Mouse (Mus musculus): Measurements from ENCODE around the gene Tgds. TPM values are rescaled to one million over a fixed set of nuclear protein-coding genes. Genes with fewer than 3 reads are reported as not detected.
A peak's percentile ranks its signal among the peaks of the same experiment; 100 is the strongest.
"Not testable (repeated sequence)": the region's sequence is repeated elsewhere in the genome, so short reads cannot be mapped to it uniquely, and the experiment has no call there.

Tgds gene
- polyA plus RNA-seq, 1 experiment: 5.8 TPM

- no peak for TF ChIP-seq CTCF (IDR thresholded peaks at IDR 0.05; ENCODE audit: insufficient read depth, low read length)
- TF ChIP-seq POLR2A (IDR thresholded peaks at IDR 0.05; ENCODE audit: borderline replicate concordance, extremely low read depth, low read depth, low read length): no peak
- under 1% methylated on average over 13 of the region's 13 CpGs for WGBS
- peaks cover 9% of the 10 kb centered on the region for H3K4me1 ChIP-seq (ENCODE audit: control insufficient read depth, insufficient read depth, low read length)
- H3K4me3 ChIP-seq (replicated peaks; ENCODE audit: extremely low read depth, low read depth, low read length): peak overlapping the region; percentile 75
- DNase-seq: no peak
Observed at GRCm38 (mm10) chr14:118137487-118137886, 4.9 kb upstream of the Tgds start.

DNA sequence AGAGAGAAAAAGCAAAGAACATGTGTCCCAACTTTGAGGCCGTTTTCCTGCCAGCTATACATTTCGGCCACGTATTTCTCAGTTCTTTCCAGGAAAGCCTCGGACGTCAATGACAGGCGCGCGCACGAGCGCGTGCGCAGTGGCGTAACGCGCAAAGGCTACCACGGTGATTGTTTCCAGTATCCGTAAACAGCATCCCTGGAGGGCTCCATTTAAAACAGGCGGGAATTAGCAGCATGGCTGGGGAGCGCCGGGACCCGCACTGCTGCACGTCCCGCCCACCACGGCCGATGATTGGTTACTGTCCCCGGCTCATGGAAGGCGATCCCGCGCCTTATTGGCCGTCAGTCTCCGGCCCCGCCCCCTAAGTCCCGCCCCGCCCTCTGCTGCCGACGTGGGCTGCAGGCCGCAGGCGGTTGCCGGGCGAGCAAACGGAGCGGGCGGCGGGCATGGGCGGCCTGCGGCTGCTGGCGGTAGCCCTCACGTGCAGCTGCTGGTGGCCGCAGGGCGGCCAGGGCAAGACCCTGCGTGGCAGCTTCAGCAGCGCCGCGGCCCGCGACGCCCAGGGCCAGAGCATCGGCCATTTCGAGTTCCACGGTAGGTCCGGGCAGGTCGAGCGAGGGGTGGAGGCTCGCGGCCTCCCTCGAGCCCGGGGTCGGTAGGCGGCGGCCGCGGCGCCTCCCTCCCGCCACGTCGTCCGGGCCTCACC lies 4.3 kb upstream of the Tgds start, which contains the start of gene Gpr180:
Gene Gpr180 (plus strand): TSS at position 415 of the 709 bp plus-strand sequence.
- under 1% methylated on average over 76 of the region's 77 CpGs for WGBS
- Histone ChIP-seq H3K4me3 (replicated peaks; ENCODE audit: extremely low read depth, low read depth, low read length) (peak within 1 kb of the TSS; percentile 75), H3K4me1 (ENCODE audit: control insufficient read depth, insufficient read depth, low read length) (peaks cover 9% of the 10 kb centered on the region)
- peak; percentile 13; the same call in 1 of the 2 replicates for TF ChIP-seq POLR2A (IDR thresholded peaks at IDR 0.05; ENCODE audit: borderline replicate concordance, extremely low read depth, low read depth, low read length)
- no peak for TF ChIP-seq CTCF (IDR thresholded peaks at IDR 0.05; ENCODE audit: insufficient read depth, low read length)
- peak; percentile 95 for DNase-seq

DNA sequence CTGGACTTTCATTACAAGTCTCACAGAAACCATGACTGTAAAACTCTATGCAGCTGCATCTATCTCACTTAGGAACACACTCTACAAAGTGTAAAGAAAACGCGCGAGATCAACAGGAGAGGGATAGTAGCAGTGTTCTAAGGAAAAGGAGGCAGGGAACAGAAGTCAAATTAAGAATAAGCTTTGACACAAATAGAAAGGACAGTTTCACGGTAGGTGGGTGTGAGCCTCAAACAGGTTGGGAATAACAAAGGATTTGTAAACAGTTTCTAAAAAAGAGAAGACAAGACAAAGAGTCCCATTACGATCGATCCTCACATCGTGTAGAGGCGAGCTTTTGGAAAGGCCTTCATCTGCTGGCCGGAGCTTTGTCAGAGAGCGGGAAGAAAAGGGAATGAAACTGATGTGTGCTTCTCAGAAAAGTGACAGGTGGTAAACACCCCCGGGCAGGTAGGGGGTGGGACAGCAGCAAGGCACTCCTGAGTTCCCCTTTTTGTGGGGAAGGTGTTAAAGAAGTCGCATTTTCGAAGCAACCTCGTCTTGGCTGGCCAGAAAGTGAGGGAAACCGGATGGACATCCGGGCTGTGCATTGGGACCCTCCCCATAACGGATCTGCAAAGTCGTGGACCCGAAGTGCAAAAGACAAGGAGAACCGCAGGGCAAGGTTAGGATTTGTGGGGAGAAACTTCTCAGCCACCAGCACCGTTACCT lies 469 bp downstream of the Tgds start:
- 7% methylated on average over 21 of the region's 21 CpGs for WGBS
- no peak for TF ChIP-seq CTCF (IDR thresholded peaks at IDR 0.05; ENCODE audit: insufficient read depth, low read length)
- TF ChIP-seq POLR2A (IDR thresholded peaks at IDR 0.05; ENCODE audit: borderline replicate concordance, extremely low read depth, low read depth, low read length): no peak
- no peak for DNase-seq
- Histone ChIP-seq H3K4me1 (ENCODE audit: control insufficient read depth, insufficient read depth, low read length) (peaks cover 5% of the 10 kb centered on the region), H3K4me3 (replicated peaks; ENCODE audit: extremely low read depth, low read depth, low read length) (peak overlapping the region; percentile 96)

DNA sequence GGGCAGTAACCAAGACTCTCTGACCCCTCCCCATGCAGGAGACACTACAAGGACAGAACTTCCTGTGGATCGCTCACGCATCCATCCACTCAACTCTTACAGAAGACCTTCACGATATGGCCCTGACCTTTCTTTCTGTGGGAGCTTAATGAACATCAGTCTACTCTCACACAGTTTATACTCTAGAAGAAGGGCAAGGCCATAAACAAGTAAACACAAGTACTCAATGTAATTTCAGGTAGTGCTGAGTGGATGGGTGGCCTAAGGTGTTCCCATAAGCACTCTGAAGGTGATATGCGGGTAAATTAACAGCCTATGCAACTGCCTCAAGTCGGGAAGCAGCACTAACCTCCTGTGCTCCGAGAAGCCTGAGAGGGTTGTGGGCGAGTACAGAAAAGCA lies 1.1 kb downstream of the Tgds start:
- Histone ChIP-seq H3K4me1 (ENCODE audit: control insufficient read depth, insufficient read depth, low read length) (peaks cover 4% of the 10 kb centered on the region), H3K4me3 (replicated peaks; ENCODE audit: extremely low read depth, low read depth, low read length) (no peak overlapping the region)
- TF ChIP-seq CTCF (IDR thresholded peaks at IDR 0.05; ENCODE audit: insufficient read depth, low read length) (no peak), POLR2A (IDR thresholded peaks at IDR 0.05; ENCODE audit: borderline replicate concordance, extremely low read depth, low read depth, low read length) (no peak)
- no peak for DNase-seq
- 71% methylated on average over 7 of the region's 7 CpGs for WGBS

GRCm38 (mm10) chr14:118126301-118126700 lies 6.3 kb downstream of the Tgds start:
- Histone ChIP-seq H3K4me3 (replicated peaks; ENCODE audit: extremely low read depth, low read depth, low read length) (no peak overlapping the region), H3K4me1 (ENCODE audit: control insufficient read depth, insufficient read depth, low read length) (no peaks in the 10 kb centered on the region)
- TF ChIP-seq CTCF (IDR thresholded peaks at IDR 0.05; ENCODE audit: insufficient read depth, low read length) (no peak), POLR2A (IDR thresholded peaks at IDR 0.05; ENCODE audit: borderline replicate concordance, extremely low read depth, low read depth, low read length) (no peak)
- no peak for DNase-seq
- WGBS: 83% methylated on average over 5 of the region's 5 CpGs

- TF ChIP-seq CTCF (IDR thresholded peaks at IDR 0.05; ENCODE audit: insufficient read depth, low read length) (no peak), POLR2A (IDR thresholded peaks at IDR 0.05; ENCODE audit: borderline replicate concordance, extremely low read depth, low read depth, low read length) (no peak)
- 86% methylated on average over 4 of the region's 4 CpGs for WGBS
- no peak overlapping the region for H3K4me3 ChIP-seq (replicated peaks; ENCODE audit: extremely low read depth, low read depth, low read length)
- DNase-seq: no peak
- no peaks in the 10 kb centered on the region for H3K4me1 ChIP-seq (ENCODE audit: control insufficient read depth, insufficient read depth, low read length)
Observed at GRCm38 (mm10) chr14:118124771-118125170, 7.8 kb downstream of the Tgds start.

GRCm38 (mm10) chr14:118124129-118124528 lies 8.4 kb downstream of the Tgds start:
- DNase-seq: no peak
- Histone ChIP-seq H3K4me1 (ENCODE audit: control insufficient read depth, insufficient read depth, low read length) (no peaks in the 10 kb centered on the region), H3K4me3 (replicated peaks; ENCODE audit: extremely low read depth, low read depth, low read length) (no peak overlapping the region)
- TF ChIP-seq CTCF (IDR thresholded peaks at IDR 0.05; ENCODE audit: insufficient read depth, low read length) (no peak), POLR2A (IDR thresholded peaks at IDR 0.05; ENCODE audit: borderline replicate concordance, extremely low read depth, low read depth, low read length) (no peak)
- 35% methylated on average over 5 of the region's 5 CpGs for WGBS

DNA sequence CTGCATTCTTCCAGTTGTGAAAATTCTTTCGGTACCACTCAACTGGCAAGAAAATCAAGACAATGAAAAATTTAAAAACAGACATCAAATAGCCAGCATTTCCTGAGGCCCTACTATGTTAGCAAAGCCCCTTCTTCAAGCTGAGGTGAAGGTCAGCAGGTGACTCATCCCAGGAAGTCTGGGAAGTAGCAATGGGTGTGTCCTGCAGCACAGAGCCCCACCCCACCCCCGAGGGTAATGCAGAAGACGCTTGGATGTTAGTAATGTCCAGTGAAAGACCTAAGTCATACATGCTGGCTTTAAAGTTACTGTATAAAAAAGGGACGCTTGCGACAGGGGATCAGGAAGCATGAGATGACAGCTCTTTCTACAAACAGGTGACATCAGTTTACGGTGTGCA lies 19.4 kb downstream of the Tgds start:
- WGBS: 80% methylated on average over 6 of the region's 6 CpGs
- DNase-seq: no peak
- Histone ChIP-seq H3K4me1 (ENCODE audit: control insufficient read depth, insufficient read depth, low read length) (no peaks in the 10 kb centered on the region), H3K4me3 (replicated peaks; ENCODE audit: extremely low read depth, low read depth, low read length) (no peak overlapping the region)
- no peak for TF ChIP-seq POLR2A (IDR thresholded peaks at IDR 0.05; ENCODE audit: borderline replicate concordance, extremely low read depth, low read depth, low read length)
- no peak for TF ChIP-seq CTCF (IDR thresholded peaks at IDR 0.05; ENCODE audit: insufficient read depth, low read length)

DNA sequence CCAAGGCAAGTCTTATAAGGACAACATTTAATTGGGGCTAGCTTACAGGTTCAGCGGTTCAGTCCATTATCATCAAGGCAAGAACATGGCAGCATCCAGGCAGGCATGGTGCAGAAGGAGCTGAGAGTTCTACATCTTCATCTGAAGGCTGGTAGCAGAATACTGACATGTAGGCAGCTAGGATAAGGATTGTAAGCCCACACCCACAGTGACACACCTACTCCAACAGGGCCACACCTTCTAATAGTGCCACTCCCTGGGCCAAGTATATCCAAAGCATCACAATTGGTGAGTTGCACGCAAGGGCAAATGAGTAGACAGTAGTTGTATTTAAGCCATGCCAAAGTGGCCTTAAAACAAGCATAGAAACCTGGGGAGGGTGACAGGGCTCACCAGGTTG lies 25.1 kb downstream of the Tgds start:
- WGBS: 96% methylated on average over 2 of the region's 2 CpGs
- H3K4me1 ChIP-seq (ENCODE audit: control insufficient read depth, insufficient read depth, low read length); DNase-seq; H3K4me3 ChIP-seq (replicated peaks; ENCODE audit: extremely low read depth, low read depth, low read length): not testable (repeated sequence)

Data from lung, adult 2 months (tissue).